Mouse (Mus musculus) forebrain, embryonic 13.5 days (tissue): ENCODE measurements around the gene Olfr986. TPM values are rescaled to one million over a fixed set of nuclear protein-coding genes. Genes with fewer than 3 reads are reported as not detected.

ENCODE experiments used
- polyA plus RNA-seq: library from polyadenylated mRNA; unstranded; fragments of >200 nt; fragmentation: Nextera tagmentation; extraction: Ambion mirVana; gene quantifications from 2 replicates; pipeline ENCODE4 v1.2.1, GENCODE M21; 2015

The Olfr986 gene
- polyA plus RNA-seq, 1 experiment from 2014 or later: not detected

Other genes with a start within 250 kb of the Olfr986 start
- not detected in 2 replicates for gene Olfr974, start 243.4 kb upstream of the Olfr986 start, polyA plus RNA-seq
- not detected in 2 replicates for gene Olfr975, start 228.9 kb upstream of the Olfr986 start, polyA plus RNA-seq
- not detected in 2 replicates for gene Olfr976, start 219.8 kb upstream of the Olfr986 start, polyA plus RNA-seq
- gene Olfr978, start 188.8 kb upstream of the Olfr986 start, polyA plus RNA-seq: not detected in 2 replicates
- gene Olfr979, start 177.5 kb upstream of the Olfr986 start, polyA plus RNA-seq: not detected in 2 replicates
- not detected in 2 replicates for gene Olfr980, start 171.3 kb upstream of the Olfr986 start, polyA plus RNA-seq
- not detected in 2 replicates for gene Olfr981, start 159.5 kb upstream of the Olfr986 start, polyA plus RNA-seq
- gene Olfr982, start 107.1 kb upstream of the Olfr986 start, polyA plus RNA-seq: not detected in 2 replicates
- gene Olfr983, start 87.3 kb upstream of the Olfr986 start, polyA plus RNA-seq: not detected in 2 replicates
- gene Olfr984, start 66.7 kb upstream of the Olfr986 start, polyA plus RNA-seq: not detected in 2 replicates
- gene Olfr985, start 50.7 kb upstream of the Olfr986 start, polyA plus RNA-seq: not detected in 2 replicates
- gene Tmem225, start 32.8 kb upstream of the Olfr986 start, polyA plus RNA-seq: not detected in 2 replicates
- 6.8 and 8.4 TPM in 2 replicates for gene Zfp202, start 11.4 kb downstream of the Olfr986 start, polyA plus RNA-seq
- gene Scn3b, start 88.3 kb downstream of the Olfr986 start, polyA plus RNA-seq: 35.7 and 45.7 TPM in 2 replicates